Mouse (Mus musculus): Measurements from ENCODE around the gene Ube2j1. TPM values are rescaled to one million over a fixed set of nuclear protein-coding genes. Genes with fewer than 3 reads are reported as not detected.

Ube2j1 gene
- polyA plus RNA-seq, 1 experiment = 4.8 TPM

DNA sequence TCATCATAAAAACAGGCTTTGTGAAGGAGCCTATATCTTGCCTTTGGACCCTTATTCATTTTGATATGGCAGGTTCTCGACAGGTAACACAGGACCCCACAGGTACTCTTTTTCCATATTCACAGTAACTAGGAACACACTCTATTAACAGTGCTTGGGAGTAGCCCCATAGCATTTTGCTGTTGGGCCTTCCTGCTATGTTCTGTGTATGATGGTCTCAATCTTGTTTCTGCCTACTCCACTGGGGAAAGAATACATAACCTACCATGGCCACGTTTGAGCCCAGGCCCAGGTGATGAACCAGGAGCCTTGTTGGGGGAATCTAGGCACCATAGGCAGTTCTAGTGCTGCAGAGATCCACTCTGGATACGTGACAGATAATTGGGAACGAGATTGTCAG, 43.2 kb downstream of the Ube2j1 start:
- TF ChIP-seq GATA1 (IDR thresholded peaks at IDR 0.05; ENCODE audit: low read length) = no peak
- no peak for TF ChIP-seq TAL1 (IDR thresholded peaks at IDR 0.05; ENCODE audit: low read length)
- H3K4me1 ChIP-seq (ENCODE audit: control insufficient read depth) = peaks cover 18% of the 10 kb centered on the region
- H3K27me3 ChIP-seq (ENCODE audit: control insufficient read depth) = no peaks in the 10 kb centered on the region

DNA sequence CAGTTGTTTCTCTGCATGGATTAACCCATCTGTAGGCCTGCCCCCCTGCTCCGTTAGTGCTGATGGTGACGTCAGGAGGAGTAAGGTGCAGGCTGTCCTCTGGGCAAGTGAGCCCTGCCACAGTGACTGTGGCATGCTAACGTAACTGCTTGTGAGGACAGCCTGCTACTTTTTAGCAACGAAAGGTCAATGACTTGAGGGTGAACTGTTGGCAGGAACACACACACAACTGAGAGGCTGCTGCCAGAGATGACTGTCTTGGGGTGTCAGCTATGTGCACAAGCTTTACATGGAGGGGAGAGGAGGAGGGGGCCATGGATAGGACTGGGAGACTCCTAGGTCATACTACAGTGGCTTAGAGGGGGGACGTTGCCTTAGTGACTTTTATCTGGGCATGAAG, 43.6 kb downstream of the Ube2j1 start:
- peaks cover 18% of the 10 kb centered on the region for H3K4me1 ChIP-seq (ENCODE audit: control insufficient read depth)
- TF ChIP-seq GATA1 (IDR thresholded peaks at IDR 0.05; ENCODE audit: low read length) (no peak), TAL1 (IDR thresholded peaks at IDR 0.05; ENCODE audit: low read length) (no peak)
- no peaks in the 10 kb centered on the region for H3K36me3 ChIP-seq (ENCODE audit: control insufficient read depth)
- no peaks in the 10 kb centered on the region for H3K27me3 ChIP-seq (ENCODE audit: control insufficient read depth)
- H3K9me3 ChIP-seq (ENCODE audit: control insufficient read depth, low read length) = no peaks in the 10 kb centered on the region
- H3K4me3 ChIP-seq (replicated peaks) = no peak overlapping the region

More for the DNA sequence above, 43.2 kb downstream of the Ube2j1 start:
- Histone ChIP-seq H3K4me3 (replicated peaks) (no peak overlapping the region), H3K36me3 (ENCODE audit: control insufficient read depth) (no peaks in the 10 kb centered on the region), H3K9me3 (ENCODE audit: control insufficient read depth, low read length) (no peaks in the 10 kb centered on the region)

- Histone ChIP-seq H3K27me3 (ENCODE audit: control insufficient read depth) (no peaks in the 10 kb centered on the region), H3K36me3 (ENCODE audit: control insufficient read depth) (no peaks in the 10 kb centered on the region), H3K4me3 (replicated peaks) (no peak overlapping the region), H3K4me1 (ENCODE audit: control insufficient read depth) (peaks cover 18% of the 10 kb centered on the region), H3K9me3 (ENCODE audit: control insufficient read depth, low read length) (no peaks in the 10 kb centered on the region)
- TF ChIP-seq TAL1 (IDR thresholded peaks at IDR 0.05; ENCODE audit: low read length) (no peak), GATA1 (IDR thresholded peaks at IDR 0.05; ENCODE audit: low read length) (no peak)
Observed at GRCm38 (mm10) chr4:33075776-33076524, 44.7 kb downstream of the Ube2j1 start.

DNA sequence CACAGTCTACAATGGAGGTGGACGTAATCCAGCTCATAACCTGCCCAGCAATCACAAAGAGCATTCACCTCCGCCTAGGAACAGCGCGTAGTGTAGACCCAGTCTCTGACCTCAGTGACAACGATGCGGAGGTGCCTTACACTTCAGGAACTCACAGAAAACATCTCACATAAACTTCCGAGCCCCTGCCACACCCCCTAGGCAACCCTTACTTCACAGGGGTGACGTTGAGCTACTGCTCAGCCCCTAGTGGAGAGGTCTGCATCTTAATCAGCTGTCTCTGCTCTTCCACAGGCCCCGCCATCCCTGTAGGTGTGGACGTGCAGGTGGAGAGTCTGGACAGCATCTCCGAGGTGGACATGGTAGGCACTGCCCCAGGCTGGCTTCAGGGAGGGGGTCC, 45.9 kb downstream of the Ube2j1 start:
- H3K4me3 ChIP-seq (replicated peaks) = no peak overlapping the region
- peaks cover 12% of the 10 kb centered on the region for H3K4me1 ChIP-seq (ENCODE audit: control insufficient read depth)
- no peaks in the 10 kb centered on the region for H3K36me3 ChIP-seq (ENCODE audit: control insufficient read depth)
- no peaks in the 10 kb centered on the region for H3K9me3 ChIP-seq (ENCODE audit: control insufficient read depth, low read length)
- TF ChIP-seq TAL1 (IDR thresholded peaks at IDR 0.05; ENCODE audit: low read length) (no peak), GATA1 (IDR thresholded peaks at IDR 0.05; ENCODE audit: low read length) (no peak)
- no peaks in the 10 kb centered on the region for H3K27me3 ChIP-seq (ENCODE audit: control insufficient read depth)

GRCm38 (mm10) chr4:33077724-33078123, 46.5 kb downstream of the Ube2j1 start:
- Histone ChIP-seq H3K4me3 (replicated peaks) (no peak overlapping the region), H3K4me1 (ENCODE audit: control insufficient read depth) (peaks cover 7% of the 10 kb centered on the region), H3K27me3 (ENCODE audit: control insufficient read depth) (no peaks in the 10 kb centered on the region), H3K36me3 (ENCODE audit: control insufficient read depth) (no peaks in the 10 kb centered on the region), H3K9me3 (ENCODE audit: control insufficient read depth, low read length) (no peaks in the 10 kb centered on the region)
- TF ChIP-seq TAL1 (IDR thresholded peaks at IDR 0.05; ENCODE audit: low read length) (no peak), GATA1 (IDR thresholded peaks at IDR 0.05; ENCODE audit: low read length) (no peak)

DNA sequence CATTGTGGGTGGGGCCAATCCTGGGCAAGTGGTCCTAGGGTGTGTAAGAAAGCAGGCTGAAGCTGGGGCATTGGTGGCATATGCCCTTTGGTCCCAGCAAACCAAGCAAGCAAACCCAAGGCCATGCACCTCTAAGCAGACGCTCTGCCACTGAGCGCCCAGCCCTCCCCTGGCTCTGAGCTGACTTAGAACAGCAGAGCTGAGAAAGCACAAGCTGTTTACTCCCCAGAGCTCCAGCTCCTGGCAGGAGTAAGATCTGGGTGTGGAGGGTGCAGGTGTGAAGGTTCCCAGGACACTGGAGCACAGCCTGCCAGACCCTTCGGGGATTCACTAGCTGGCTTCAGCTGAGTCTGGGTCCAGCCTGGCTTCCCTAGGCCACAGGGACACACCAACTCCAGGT, 47.3 kb downstream of the Ube2j1 start:
- no peaks in the 10 kb centered on the region for H3K36me3 ChIP-seq (ENCODE audit: control insufficient read depth)

GRCm38 (mm10) chr4:33099118-33099694, 68.0 kb downstream of the Ube2j1 start:
- Histone ChIP-seq H3K9me3 (ENCODE audit: control insufficient read depth, low read length) (peaks cover 3% of the 10 kb centered on the region), H3K27me3 (ENCODE audit: control insufficient read depth) (no peaks in the 10 kb centered on the region), H3K4me3 (replicated peaks) (no peak overlapping the region), H3K4me1 (ENCODE audit: control insufficient read depth) (no peaks in the 10 kb centered on the region), H3K36me3 (ENCODE audit: control insufficient read depth) (no peaks in the 10 kb centered on the region)
- no peak for TF ChIP-seq TAL1 (IDR thresholded peaks at IDR 0.05; ENCODE audit: low read length)
- no peak for TF ChIP-seq GATA1 (IDR thresholded peaks at IDR 0.05; ENCODE audit: low read length)

More for the DNA sequence above, 47.3 kb downstream of the Ube2j1 start:
- TF ChIP-seq GATA1 (IDR thresholded peaks at IDR 0.05; ENCODE audit: low read length) (no peak), TAL1 (IDR thresholded peaks at IDR 0.05; ENCODE audit: low read length) (no peak)
- H3K4me3 ChIP-seq (replicated peaks) = no peak overlapping the region
- H3K4me1 ChIP-seq (ENCODE audit: control insufficient read depth) = no peaks in the 10 kb centered on the region; the same call in 1 of the 2 replicates
- no peaks in the 10 kb centered on the region for H3K27me3 ChIP-seq (ENCODE audit: control insufficient read depth)
- H3K9me3 ChIP-seq (ENCODE audit: control insufficient read depth, low read length) = no peaks in the 10 kb centered on the region

Other genes with a start within 250 kb of the Ube2j1 start
- gene Lyrm2, start 231.2 kb upstream of the Ube2j1 start, polyA plus RNA-seq (2012) = 0.09 and 0.16 TPM in 2 replicates
- 0.01 and 0.03 TPM in 2 replicates for gene Ankrd6, start 80.6 kb upstream of the Ube2j1 start, polyA plus RNA-seq (2012)
- 0.10 and 0.34 TPM in 2 replicates for gene Rragd, start 48.4 kb upstream of the Ube2j1 start, polyA plus RNA-seq (2012)
- gene Gabrr2, start 31.6 kb downstream of the Ube2j1 start, polyA plus RNA-seq (2012) = not detected in 2 replicates
- 0.01 TPM in 1 of 2 replicates, not detected in the other for gene Gabrr1, start 101.1 kb downstream of the Ube2j1 start, polyA plus RNA-seq (2012)
- gene Pm20d2, start 158.3 kb downstream of the Ube2j1 start, polyA plus RNA-seq (2012) = not detected in 2 replicates
- gene Srsf12, start 177.6 kb downstream of the Ube2j1 start, polyA plus RNA-seq (2012) = not detected in 2 replicates

Data from erythroblast, embryonic 14.5 days (primary cell).